Mouse (Mus musculus) spleen, adult 2 months (tissue): ENCODE measurements around the gene Gpm6b. TPM values are rescaled to one million over a fixed set of nuclear protein-coding genes. Genes with fewer than 3 reads are reported as not detected.

Experiments
- DNase-seq, 2 experiments: peaks; one replicate each; pipeline versions ENCODE4 v3.0.0 to v3.0.0-alpha.2; 2012 to 2021; ENCODE audit warnings: low spot score in 2 of 2, low read depth in 1 of 2
- H3K27ac ChIP-seq: fragments of 200-500 bp; 2 replicates; pipeline ENCODE4 v1.5.1; 2012; ENCODE audit warnings: low read length, inconsistent platforms; ENCODE audit not compliant: insufficient read depth
- H3K27me3 ChIP-seq: fragments of 200-500 bp; 2 replicates; pipeline ENCODE4 v1.6.1; 2012; ENCODE audit warnings: mild to moderate bottlenecking, moderate library complexity, low read length, inconsistent platforms; ENCODE audit not compliant: control insufficient read depth, insufficient read depth
- H3K36me3 ChIP-seq: fragments of 200-500 bp; 2 replicates; pipeline ENCODE4 v1.6.1; 2012; ENCODE audit warnings: mild to moderate bottlenecking, low read length, inconsistent platforms; ENCODE audit not compliant: control insufficient read depth, insufficient read depth
- H3K4me1 ChIP-seq: fragments of 200-500 bp; 2 replicates; pipeline ENCODE4 v1.6.1; 2011; ENCODE audit warnings: inconsistent platforms; ENCODE audit not compliant: control insufficient read depth, insufficient read depth, insufficient read length
- H3K4me3 ChIP-seq: fragments of 200-500 bp; 2 replicates; pipeline ENCODE4 v1.5.1; 2011; ENCODE audit warnings: mild to moderate bottlenecking, inconsistent platforms; ENCODE audit not compliant: insufficient read depth, insufficient read length; ENCODE audit errors: extremely low read depth
- CTCF ChIP-seq: fragments of 200-500 bp; IDR thresholded peaks from 2 replicates; pipeline ENCODE4 v1.5.1; 2011; ENCODE audit warnings: mild to moderate bottlenecking, inconsistent platforms; ENCODE audit not compliant: insufficient read depth, insufficient read length, insufficient replicate concordance; ENCODE audit errors: extremely low read depth
- POLR2A ChIP-seq: fragments of 200-500 bp; IDR thresholded peaks from 2 replicates; pipeline ENCODE4 v1.6.1; 2011; ENCODE audit warnings: low read depth, low read length, inconsistent platforms
- WGBS: fragments of 180-500 bp; shearing (Covaris S2); methylation state at CpG from one replicate; pipeline ENCODE4 v1.1.7; 2018; 5-methylcytosine and 5-hydroxymethylcytosine counted together
- polyA plus RNA-seq: library from polyadenylated mRNA; depleted of rRNA; stranded (reverse); fragments of >200 nt; gene quantifications from 2 replicates; pipeline ENCODE4 v1.2.3, GENCODE M21; 2012

Gpm6b gene
- polyA plus RNA-seq, 1 experiment, result 6.7 TPM

GRCm38 (mm10) chrX:166376681-166377328 lies 138.1 kb downstream of the Gpm6b start:
- H3K36me3 ChIP-seq, result no peaks in the 10 kb centered on the region
- no peaks in the 10 kb centered on the region for H3K27me3 ChIP-seq
- H3K4me3 ChIP-seq, result no peak overlapping the region
- WGBS, result 48% methylated on average over 9 of the region's 9 CpGs
- no peaks in the 10 kb centered on the region; the same call in 1 of the 2 replicates for H3K4me1 ChIP-seq
- no peak overlapping the region for H3K27ac ChIP-seq
- DNase-seq, result no peak
- TF ChIP-seq CTCF, result no peak
- TF ChIP-seq POLR2A, result no peak

- no peaks in the 10 kb centered on the region for H3K27me3 ChIP-seq
- no peak overlapping the region for H3K4me3 ChIP-seq
- no peak for DNase-seq
- no peak overlapping the region for H3K27ac ChIP-seq
- no peaks in the 10 kb centered on the region for H3K36me3 ChIP-seq
- TF ChIP-seq POLR2A, result no peak
- TF ChIP-seq CTCF, result no peak
- no peaks in the 10 kb centered on the region; the same call in 1 of the 2 replicates for H3K4me1 ChIP-seq
- 89% methylated on average over 5 of the region's 5 CpGs for WGBS
Measured at GRCm38 (mm10) chrX:166378652-166379051, 139.9 kb downstream of the Gpm6b start.

- TF ChIP-seq POLR2A, result no peak
- TF ChIP-seq CTCF, result no peak
- H3K27ac ChIP-seq, result no peak overlapping the region
- no peak overlapping the region for H3K4me3 ChIP-seq
- no peaks in the 10 kb centered on the region for H3K36me3 ChIP-seq
- WGBS, result 74% methylated on average over 2 of the region's 2 CpGs
- H3K4me1 ChIP-seq, result no peaks in the 10 kb centered on the region
- no peaks in the 10 kb centered on the region for H3K27me3 ChIP-seq
- no peak for DNase-seq
Measured at GRCm38 (mm10) chrX:166383606-166384005, 144.9 kb downstream of the Gpm6b start.

DNA sequence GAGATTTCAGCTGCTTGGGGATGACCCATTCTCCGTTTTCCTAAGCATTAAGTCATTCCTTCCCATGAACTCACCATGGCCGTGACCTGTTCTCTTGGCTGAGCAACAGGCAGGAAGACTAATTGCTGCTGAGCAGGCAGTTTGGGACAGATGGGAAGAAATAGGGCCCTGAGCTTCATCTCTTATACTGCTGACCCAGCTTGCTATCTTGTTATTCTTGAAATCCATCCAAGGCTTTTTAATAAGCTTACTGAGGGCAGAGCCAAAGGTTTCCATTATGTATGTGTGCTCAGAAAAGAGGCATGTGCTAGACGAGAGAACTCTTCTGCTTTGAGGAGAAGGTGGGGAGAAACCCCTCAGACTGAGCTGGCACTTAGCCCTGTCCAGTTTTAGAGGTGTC lies 146.2 kb downstream of the Gpm6b start:
- Histone ChIP-seq H3K27me3 (no peaks in the 10 kb centered on the region), H3K36me3 (no peaks in the 10 kb centered on the region), H3K4me1 (no peaks in the 10 kb centered on the region), H3K4me3 (no peak overlapping the region), H3K27ac (peak overlapping the region; percentile 38; the same call in 1 of the 2 replicates)
- TF ChIP-seq POLR2A (no peak), CTCF (no peak)
- DNase-seq, result no peak
- 82% methylated on average over 3 of the region's 3 CpGs for WGBS

- DNase-seq, result no peak
- H3K4me1 ChIP-seq, result no peaks in the 10 kb centered on the region
- TF ChIP-seq POLR2A (no peak), CTCF (no peak)
- H3K4me3 ChIP-seq, result no peak overlapping the region
- H3K36me3 ChIP-seq, result no peaks in the 10 kb centered on the region
- 91% methylated on average over 6 of the region's 6 CpGs for WGBS
- no peak overlapping the region for H3K27ac ChIP-seq
- no peaks in the 10 kb centered on the region for H3K27me3 ChIP-seq
Measured at GRCm38 (mm10) chrX:166386656-166387055, 147.9 kb downstream of the Gpm6b start.

DNA sequence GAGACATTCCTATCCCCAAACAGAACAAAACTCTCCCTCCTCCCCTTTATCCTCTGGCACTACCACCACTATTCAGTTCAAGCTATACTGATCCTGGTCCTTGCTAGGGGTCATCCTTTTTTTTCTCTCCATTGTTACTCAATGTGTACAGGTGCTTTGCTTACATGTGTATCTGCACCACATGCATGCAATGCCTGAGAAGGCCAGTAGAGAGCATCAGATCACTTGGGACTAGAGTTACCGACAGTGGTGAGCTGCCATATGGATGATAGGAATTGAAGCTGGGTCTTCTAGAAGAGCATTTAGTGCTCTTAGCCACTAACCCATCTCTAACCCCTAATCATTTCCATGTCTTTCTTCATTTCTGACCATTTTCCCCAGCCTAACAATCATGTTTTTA lies 155.0 kb downstream of the Gpm6b start:
- TF ChIP-seq POLR2A (no peak), CTCF (no peak)
- no peaks in the 10 kb centered on the region for H3K27me3 ChIP-seq
- DNase-seq, result no peak
- no peaks in the 10 kb centered on the region for H3K4me1 ChIP-seq
- 93% methylated on average over 1 of the region's 1 CpGs for WGBS
- no peak overlapping the region for H3K4me3 ChIP-seq
- H3K27ac ChIP-seq, result no peak overlapping the region
- no peaks in the 10 kb centered on the region; the same call in 1 of the 2 replicates for H3K36me3 ChIP-seq

- H3K4me3 ChIP-seq, result no peak overlapping the region
Measured at GRCm38 (mm10) chrX:166407865-166408264, 169.2 kb downstream of the Gpm6b start.

More at GRCm38 (mm10) chrX:166407865-166408264, 169.2 kb downstream of the Gpm6b start:
- Histone ChIP-seq H3K36me3 (peaks cover 5% of the 10 kb centered on the region), H3K27ac (no peak overlapping the region), H3K4me1 (no peaks in the 10 kb centered on the region), H3K27me3 (no peaks in the 10 kb centered on the region)
- no peak for DNase-seq
- TF ChIP-seq POLR2A, result no peak
- no peak for TF ChIP-seq CTCF
